Mouse (Mus musculus) midbrain, embryonic 15.5 days (tissue): ENCODE results near the gene Slc46a1. TPM values are rescaled to one million over a fixed set of nuclear protein-coding genes. Genes with fewer than 3 reads are reported as not detected.
A peak's percentile ranks its signal among the peaks of the same experiment; 100 is the strongest.

Experiments
- ATAC-seq: fragments of 200-750 bp; cut with Nextera tagmentation; replicated peaks from 2 replicates; pipeline ENCODE4 v1.8.0; 2017; ENCODE audit warnings: moderate TSS enrichment
- H3K27ac ChIP-seq: fragments of 300-500 bp; sonication (generic); 2 replicates; pipeline ENCODE4 v1.5.1; 2015; ENCODE audit warnings: mild to moderate bottlenecking, inconsistent platforms
- H3K27me3 ChIP-seq: fragments of 300-500 bp; sonication (generic); replicated peaks from 2 replicates; pipeline ENCODE4 v1.6.1; 2015; ENCODE audit warnings: inconsistent platforms
- H3K36me3 ChIP-seq: fragments of 300-500 bp; sonication (generic); replicated peaks from 2 replicates; pipeline ENCODE4 v1.6.1; 2015; ENCODE audit warnings: inconsistent platforms
- H3K4me1 ChIP-seq: fragments of 300-500 bp; sonication (generic); 2 replicates; pipeline ENCODE4 v1.6.1; 2015; ENCODE audit warnings: inconsistent platforms
- H3K4me2 ChIP-seq: fragments of 300-500 bp; sonication (generic); 2 replicates; pipeline ENCODE4 v1.6.1; 2015; ENCODE audit warnings: inconsistent platforms, mild to moderate bottlenecking, moderate library complexity
- H3K4me3 ChIP-seq: fragments of 300-500 bp; sonication (generic); 2 replicates; pipeline ENCODE4 v1.5.1; 2015; ENCODE audit warnings: mild to moderate bottlenecking, inconsistent platforms
- H3K9ac ChIP-seq: fragments of 300-500 bp; sonication (generic); 2 replicates; pipeline ENCODE4 v1.6.1; 2015; ENCODE audit warnings: mild to moderate bottlenecking, inconsistent platforms
- H3K9me3 ChIP-seq: fragments of 300-500 bp; sonication (generic); 2 replicates; pipeline ENCODE4 v1.6.1; 2016; ENCODE audit warnings: inconsistent platforms
- WGBS: fragments of 180-500 bp; shearing (Covaris S2); methylation state at CpG from one replicate; pipeline ENCODE4 v1.1.7; 2015; ENCODE audit warnings: mixed read lengths; 5-methylcytosine and 5-hydroxymethylcytosine counted together
- polyA plus RNA-seq: library from polyadenylated mRNA; unstranded; fragments of >200 nt; fragmentation: Nextera tagmentation; extraction: Ambion mirVana; gene quantifications from 2 replicates; pipeline ENCODE4 v1.2.1, GENCODE M21; 2015

Slc46a1 gene
- polyA plus RNA-seq, 1 experiment from 2014 or later: 23.7 TPM

DNA sequence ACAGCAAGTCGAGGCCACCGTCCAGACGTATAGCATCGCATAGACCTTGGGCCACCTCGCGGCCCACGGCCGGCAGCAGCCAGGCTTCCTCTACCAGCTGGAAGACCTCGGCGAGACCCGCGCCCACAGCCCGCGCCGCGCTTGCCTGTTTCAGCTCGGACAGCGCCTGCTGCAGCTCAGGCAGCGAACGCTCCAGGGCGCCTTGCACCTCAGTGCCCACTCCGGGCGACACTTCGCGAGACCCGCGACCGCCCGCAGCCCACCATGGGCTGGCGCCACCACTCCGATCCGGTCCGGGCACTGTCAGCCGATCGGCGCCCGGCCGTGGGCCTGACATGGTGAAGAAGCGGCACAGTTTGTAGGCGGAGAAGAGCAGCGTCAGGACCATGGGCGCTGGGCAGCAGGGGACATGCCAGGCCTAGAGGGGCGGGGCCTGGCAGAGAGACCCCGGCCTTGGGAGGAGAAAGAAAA lies 31.6 kb downstream of the Slc46a1 start:
- peak; percentile 83 for ATAC-seq

DNA sequence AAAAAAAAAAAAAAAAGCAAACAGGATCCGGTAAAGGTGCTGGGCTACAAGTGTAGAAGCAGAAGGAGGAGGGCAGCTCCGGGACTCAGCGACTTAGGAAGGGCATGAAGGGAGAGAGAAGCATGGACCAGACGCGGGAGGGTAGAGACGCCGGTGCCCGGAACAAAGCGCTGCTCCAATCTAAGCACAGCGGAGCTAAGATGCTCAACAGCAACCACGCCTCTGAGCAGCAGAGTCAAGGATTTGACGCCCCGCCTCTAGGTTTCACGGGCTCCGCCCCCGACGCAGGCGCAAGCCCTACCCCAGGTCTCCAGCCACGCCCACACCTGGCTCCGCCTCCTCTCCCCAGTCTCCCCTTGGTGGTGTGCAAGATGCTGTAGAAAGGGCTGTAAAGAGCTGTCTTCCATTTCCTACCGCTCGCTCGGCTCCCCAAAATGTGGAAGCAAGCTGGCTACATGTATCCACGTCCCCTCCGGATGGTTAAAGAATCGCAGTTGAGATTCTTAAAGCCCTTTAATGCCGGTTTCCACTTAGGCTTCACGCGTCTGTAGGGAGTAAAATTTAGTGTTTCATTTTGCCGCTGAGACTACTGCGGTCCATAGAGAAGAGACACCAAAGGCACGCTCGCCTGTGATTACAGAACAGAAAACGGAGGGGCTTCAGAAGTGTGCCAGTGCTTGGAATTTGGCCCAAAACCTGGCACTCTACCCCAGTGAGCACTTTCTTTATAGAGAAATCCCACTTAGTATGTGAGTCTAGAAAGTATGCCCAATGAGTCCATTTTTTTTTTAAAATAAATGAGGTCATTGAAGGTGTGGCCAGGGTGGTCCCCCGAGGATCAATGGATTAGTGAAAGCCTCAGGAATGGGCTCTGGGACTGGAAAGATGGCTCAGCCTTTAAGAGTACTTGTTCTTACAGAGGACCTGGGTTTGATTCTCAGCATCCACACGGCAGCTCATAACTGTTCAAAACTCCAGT lies 32.3 kb downstream of the Slc46a1 start, which contains the start of gene Sarm1:
TSS of gene Sarm1 (minus strand) at position 211 of the 979 bp plus-strand sequence.
- 3% methylated on average over 36 of the region's 36 CpGs for WGBS
- Histone ChIP-seq H3K27me3 (peaks cover 6% of the 10 kb centered on the region; the same call in 1 of the 2 replicates), H3K4me1 (peaks cover 37% of the 10 kb centered on the region), H3K9ac (peak within 1 kb of the TSS; percentile 87), H3K36me3 (no peaks in the 10 kb centered on the region), H3K4me2 (peak within 1 kb of the TSS; percentile 74), H3K9me3 (no peaks in the 10 kb centered on the region), H3K4me3 (peak within 1 kb of the TSS; percentile 70), H3K27ac (peak within 1 kb of the TSS; percentile 93)
- ATAC-seq: peak; percentile 97

More for the DNA sequence above, 31.6 kb downstream of the Slc46a1 start:
- H3K4me2 ChIP-seq: peak overlapping the region; percentile 74
- peaks cover 37% of the 10 kb centered on the region for H3K4me1 ChIP-seq
- H3K9ac ChIP-seq: peak overlapping the region; percentile 87
- peaks cover 6% of the 10 kb centered on the region; the same call in 1 of the 2 replicates for H3K27me3 ChIP-seq
- H3K4me3 ChIP-seq: peak overlapping the region; percentile 70
- H3K36me3 ChIP-seq: no peaks in the 10 kb centered on the region
- under 1% methylated on average over 44 of the region's 44 CpGs for WGBS
- peak overlapping the region; percentile 93 for H3K27ac ChIP-seq
- no peaks in the 10 kb centered on the region for H3K9me3 ChIP-seq

DNA sequence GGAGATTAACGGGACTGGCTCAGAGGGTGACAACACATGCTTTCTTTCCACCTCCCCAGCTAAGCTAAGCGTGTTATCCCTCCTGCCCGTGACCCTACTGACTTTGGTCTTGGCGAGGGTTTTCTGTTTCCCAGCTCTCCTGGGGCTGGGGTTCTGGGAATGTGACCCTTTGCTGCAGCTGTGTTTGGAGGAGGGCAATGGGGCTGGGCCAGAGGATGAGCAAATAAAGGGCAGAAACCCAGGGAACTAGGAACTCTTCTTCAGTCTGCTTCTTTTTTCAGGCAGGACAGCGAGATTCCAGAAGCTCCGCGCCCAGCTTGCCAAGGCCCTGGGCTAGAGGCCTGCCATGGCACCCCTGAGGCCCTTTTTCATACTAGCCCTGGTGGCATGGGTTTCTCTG lies 33.5 kb downstream of the Slc46a1 start, which contains the start of gene Vtn:
TSS of gene Vtn (plus strand) at position 88 of the 400 bp plus-strand sequence.
- no peak for ATAC-seq
- H3K36me3 ChIP-seq: no peaks in the 10 kb centered on the region
- H3K27me3 ChIP-seq: peaks cover 6% of the 10 kb centered on the region; the same call in 1 of the 2 replicates
- 46% methylated on average over 7 of the region's 7 CpGs for WGBS
- H3K4me3 ChIP-seq: peak within 1 kb of the TSS; percentile 70
- H3K27ac ChIP-seq: peak within 1 kb of the TSS; percentile 93
- peaks cover 36% of the 10 kb centered on the region for H3K4me1 ChIP-seq
- H3K4me2 ChIP-seq: peak within 1 kb of the TSS; percentile 74
- no peaks in the 10 kb centered on the region for H3K9me3 ChIP-seq
- peak within 1 kb of the TSS; percentile 87 for H3K9ac ChIP-seq

- H3K9ac ChIP-seq: no peak overlapping the region
- H3K4me2 ChIP-seq: no peak overlapping the region
- peaks cover 32% of the 10 kb centered on the region for H3K4me1 ChIP-seq
- no peak overlapping the region for H3K27ac ChIP-seq
- H3K9me3 ChIP-seq: no peaks in the 10 kb centered on the region
- H3K4me3 ChIP-seq: no peak overlapping the region
- H3K27me3 ChIP-seq: peaks cover 6% of the 10 kb centered on the region; the same call in 1 of the 2 replicates
- no peaks in the 10 kb centered on the region for H3K36me3 ChIP-seq
- 54% methylated on average over 16 of the region's 16 CpGs for WGBS
- ATAC-seq: no peak
Measured at GRCm38 (mm10) chr11:78499543-78499942, 34.0 kb downstream of the Slc46a1 start.

GRCm38 (mm10) chr11:78500623-78501202 lies 35.2 kb downstream of the Slc46a1 start:
- Histone ChIP-seq H3K4me3 (no peak overlapping the region), H3K4me2 (no peak overlapping the region; the same call in 1 of the 2 replicates), H3K4me1 (peaks cover 20% of the 10 kb centered on the region), H3K9ac (no peak overlapping the region), H3K27ac (no peak overlapping the region), H3K9me3 (no peaks in the 10 kb centered on the region), H3K27me3 (peaks cover 6% of the 10 kb centered on the region; the same call in 1 of the 2 replicates), H3K36me3 (0 out of 2 replicates have a peak, but pooled peaks cover 3% of the 10 kb centered on the region)
- WGBS: 76% methylated on average over 9 of the region's 9 CpGs
- no peak for ATAC-seq

- Histone ChIP-seq H3K9me3 (no peaks in the 10 kb centered on the region), H3K4me1 (peaks cover 12% of the 10 kb centered on the region), H3K36me3 (peaks cover 5% of the 10 kb centered on the region; the same call in 1 of the 2 replicates), H3K27me3 (peaks cover 6% of the 10 kb centered on the region; the same call in 1 of the 2 replicates), H3K4me3 (no peak overlapping the region), H3K9ac (no peak overlapping the region), H3K27ac (no peak overlapping the region), H3K4me2 (no peak overlapping the region)
- WGBS: 85% methylated on average over 20 of the region's 20 CpGs
- no peak for ATAC-seq
Measured at GRCm38 (mm10) chr11:78501529-78501928, 36.0 kb downstream of the Slc46a1 start.

DNA sequence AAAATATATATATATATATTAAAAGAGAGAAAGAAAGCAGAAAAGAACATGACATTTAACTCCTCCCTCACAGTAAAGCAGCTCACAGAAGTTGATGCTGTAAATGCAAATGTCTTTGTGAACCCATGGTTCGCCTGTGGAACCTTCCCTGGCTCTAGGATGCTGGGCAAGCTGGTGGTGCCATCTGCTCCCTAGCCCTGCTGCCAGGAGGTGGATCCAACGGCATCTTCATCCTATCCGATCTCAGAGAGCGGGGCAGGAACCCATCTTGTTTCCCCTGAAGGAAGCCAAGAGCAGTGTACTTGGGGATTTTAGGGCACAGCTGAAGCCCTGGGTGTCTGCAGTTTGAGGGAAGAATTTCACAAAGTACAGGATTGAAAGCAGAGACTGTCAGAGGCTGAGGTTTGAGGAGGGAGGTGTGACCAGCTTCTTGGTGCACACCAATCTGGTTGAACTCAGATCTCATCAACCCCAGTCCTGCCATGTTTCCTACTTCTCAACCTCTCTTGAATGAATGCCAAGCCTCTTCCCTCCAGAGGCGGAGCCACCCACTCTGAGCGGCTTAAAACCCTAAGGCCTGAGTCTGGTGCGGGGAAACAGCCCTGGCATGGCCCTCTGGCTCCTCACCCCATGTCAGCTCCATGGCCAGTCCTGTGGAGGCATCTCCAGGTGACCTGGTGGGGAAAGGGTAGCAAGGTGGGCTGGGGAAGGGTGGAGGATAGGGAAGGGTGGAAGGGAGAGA lies 37.6 kb downstream of the Slc46a1 start, which contains the start of gene Sebox:
TSS of gene Sebox (plus strand) at position 539 of the 742 bp plus-strand sequence.
- WGBS: 66% methylated on average over 7 of the region's 7 CpGs
- peaks cover 14% of the 10 kb centered on the region for H3K36me3 ChIP-seq

GRCm38 (mm10) chr11:78505430-78505829 lies 39.9 kb downstream of the Slc46a1 start:
- H3K36me3 ChIP-seq: peaks cover 16% of the 10 kb centered on the region

More for the DNA sequence above, 37.6 kb downstream of the Slc46a1 start, which contains the start of gene Sebox:
- Histone ChIP-seq H3K4me1 (peaks cover 6% of the 10 kb centered on the region; the same call in 1 of the 2 replicates), H3K9ac (no peak within 1 kb of the TSS), H3K4me2 (no peak within 1 kb of the TSS), H3K27ac (no peak within 1 kb of the TSS), H3K9me3 (no peaks in the 10 kb centered on the region), H3K4me3 (no peak within 1 kb of the TSS), H3K27me3 (peaks cover 6% of the 10 kb centered on the region; the same call in 1 of the 2 replicates)
- ATAC-seq: no peak

GRCm38 (mm10) chr11:78509148-78509547 lies 43.7 kb downstream of the Slc46a1 start:
- H3K27ac ChIP-seq: no peak overlapping the region
- WGBS: 84% methylated on average over 5 of the region's 5 CpGs
- no peak for ATAC-seq
- no peak overlapping the region for H3K9ac ChIP-seq
- no peak overlapping the region for H3K4me2 ChIP-seq
- H3K4me3 ChIP-seq: no peak overlapping the region
- H3K4me1 ChIP-seq: peaks cover 22% of the 10 kb centered on the region
- H3K9me3 ChIP-seq: no peaks in the 10 kb centered on the region
- no peaks in the 10 kb centered on the region for H3K27me3 ChIP-seq
- peaks cover 16% of the 10 kb centered on the region for H3K36me3 ChIP-seq

More at GRCm38 (mm10) chr11:78505430-78505829, 39.9 kb downstream of the Slc46a1 start:
- no peak overlapping the region for H3K4me3 ChIP-seq
- H3K4me1 ChIP-seq: no peaks in the 10 kb centered on the region
- H3K27me3 ChIP-seq: peaks cover 6% of the 10 kb centered on the region; the same call in 1 of the 2 replicates
- no peak overlapping the region for H3K27ac ChIP-seq
- no peak for ATAC-seq
- H3K9me3 ChIP-seq: no peaks in the 10 kb centered on the region
- WGBS: 85% methylated on average over 3 of the region's 3 CpGs
- no peak overlapping the region for H3K9ac ChIP-seq
- no peak overlapping the region for H3K4me2 ChIP-seq

DNA sequence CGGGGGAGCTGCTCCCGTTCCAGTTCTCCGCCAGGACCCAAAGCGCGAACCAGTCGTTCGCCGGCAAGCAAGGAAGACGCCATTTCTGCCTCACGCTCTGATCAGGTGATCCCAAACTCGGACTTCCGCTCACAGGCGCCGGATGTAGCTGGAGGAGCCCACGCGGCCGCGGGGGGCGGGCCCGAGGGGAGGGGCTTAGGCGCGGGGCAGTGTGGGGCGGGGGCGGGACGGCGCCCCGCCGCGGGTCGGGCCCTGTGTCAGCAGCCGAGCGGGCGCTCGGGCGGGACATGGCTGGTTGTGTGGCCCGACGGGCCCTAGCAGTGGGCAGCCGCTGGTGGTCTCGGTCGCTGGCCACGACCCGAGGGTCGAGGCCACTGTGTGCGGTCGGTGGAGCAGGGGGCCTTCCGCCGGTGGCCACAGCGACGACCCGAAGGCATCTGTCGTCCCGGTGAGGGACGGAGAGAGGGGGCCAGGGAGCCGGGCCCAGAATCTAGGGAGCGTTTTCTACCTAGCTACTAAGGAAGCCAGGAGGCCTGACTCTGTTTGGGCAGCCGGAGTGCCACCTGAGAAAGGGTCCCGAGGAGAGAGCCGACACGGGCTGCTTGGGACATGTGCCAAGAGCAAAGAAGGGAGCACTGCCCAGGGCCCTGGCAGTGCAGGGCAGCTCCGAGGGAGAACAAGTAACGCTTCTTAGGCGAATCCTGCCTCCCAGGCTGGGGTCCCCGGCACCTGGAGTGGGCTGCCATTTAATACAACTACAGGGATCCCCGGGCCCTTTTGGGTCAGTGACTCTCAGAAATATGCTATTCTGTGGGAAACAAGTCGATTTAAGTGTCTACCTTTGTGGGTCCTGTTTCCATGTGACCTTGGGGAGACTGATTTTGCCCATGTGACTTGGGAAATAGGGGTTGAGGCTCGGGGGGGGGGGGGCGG lies 46.8 kb downstream of the Slc46a1 start, which contains the start of the genes Tmem199 and Poldip2:
TSS of gene Tmem199 (minus strand) at position 148 of the 933 bp plus-strand sequence.
TSS of gene Poldip2 (plus strand) at position 169 of the 933 bp plus-strand sequence.
- under 1% methylated on average over 66 of the region's 67 CpGs for WGBS
- Histone ChIP-seq H3K9ac (peak within 1 kb of the TSS; percentile 97), H3K27me3 (no peaks in the 10 kb centered on the region), H3K9me3 (no peaks in the 10 kb centered on the region), H3K27ac (peak within 1 kb of the TSS; percentile 87), H3K4me2 (peak within 1 kb of the TSS; percentile 98), H3K36me3 (peaks cover 15% of the 10 kb centered on the region), H3K4me3 (peak within 1 kb of the TSS; percentile 95), H3K4me1 (peaks cover 22% of the 10 kb centered on the region)
- ATAC-seq: peak; percentile 96
